Mouse (Mus musculus): ENCODE measurements around the gene Afdn. TPM values are rescaled to one million over a fixed set of nuclear protein-coding genes. Genes with fewer than 3 reads are reported as not detected.
"Not testable (repeated sequence)": the region's sequence is repeated elsewhere in the genome, so short reads cannot be mapped to it uniquely, and the experiment has no call there.

The Afdn gene
- polyA plus RNA-seq, 1 experiment from 2014 or later: 34.3 TPM

GRCm38 (mm10) chr17:13817789-13818188, 57.5 kb downstream of the Afdn start:
- Histone ChIP-seq H3K4me3 (ENCODE audit: low read depth, low read length) (no peak overlapping the region), H3K9me3 (ENCODE audit: control insufficient read depth, low read length) (no peaks in the 10 kb centered on the region), H3K4me1 (replicated peaks; ENCODE audit: control insufficient read depth, insufficient read depth, low read length) (no peaks in the 10 kb centered on the region), H3K9ac (ENCODE audit: low read depth, low read length) (no peak overlapping the region), H3K4me2 (no peak overlapping the region), H3K27ac (ENCODE audit: low read depth, low read length) (no peak overlapping the region), H3K27me3 (replicated peaks; ENCODE audit: control insufficient read depth, insufficient read depth, low read length) (no peaks in the 10 kb centered on the region), H3K36me3 (ENCODE audit: control insufficient read depth, insufficient read depth, low read length) (peaks cover 8% of the 10 kb centered on the region; the same call in 1 of the 2 replicates)
- DNase-seq (ENCODE audit: low spot score): no peak
- WGBS: 48% methylated on average over 2 of the region's 2 CpGs
- ATAC-seq (replicated peaks; ENCODE audit: low FRiP score): no peak

GRCm38 (mm10) chr17:13819342-13819741, 59.0 kb downstream of the Afdn start:
- H3K9me3 ChIP-seq (ENCODE audit: control insufficient read depth, low read length): no peaks in the 10 kb centered on the region
- peaks cover 6% of the 10 kb centered on the region; the same call in 1 of the 2 replicates for H3K36me3 ChIP-seq (ENCODE audit: control insufficient read depth, insufficient read depth, low read length)
- ATAC-seq (replicated peaks; ENCODE audit: low FRiP score) (no peak), DNase-seq (ENCODE audit: low spot score) (no peak)
- no peak overlapping the region for H3K9ac ChIP-seq (ENCODE audit: low read depth, low read length)
- H3K27me3 ChIP-seq (replicated peaks; ENCODE audit: control insufficient read depth, insufficient read depth, low read length): no peaks in the 10 kb centered on the region
- 80% methylated on average over 4 of the region's 4 CpGs for WGBS
- H3K4me1 ChIP-seq (replicated peaks; ENCODE audit: control insufficient read depth, insufficient read depth, low read length): no peaks in the 10 kb centered on the region
- H3K4me2 ChIP-seq: no peak overlapping the region
- H3K27ac ChIP-seq (ENCODE audit: low read depth, low read length): no peak overlapping the region
- H3K4me3 ChIP-seq (ENCODE audit: low read depth, low read length): no peak overlapping the region

- Histone ChIP-seq H3K27me3 (replicated peaks; ENCODE audit: control insufficient read depth, insufficient read depth, low read length) (no peaks in the 10 kb centered on the region), H3K4me1 (replicated peaks; ENCODE audit: control insufficient read depth, insufficient read depth, low read length) (no peaks in the 10 kb centered on the region), H3K9ac (ENCODE audit: low read depth, low read length) (no peak overlapping the region), H3K4me2 (no peak overlapping the region), H3K36me3 (ENCODE audit: control insufficient read depth, insufficient read depth, low read length) (peaks cover 6% of the 10 kb centered on the region; the same call in 1 of the 2 replicates), H3K4me3 (ENCODE audit: low read depth, low read length) (no peak overlapping the region), H3K27ac (ENCODE audit: low read depth, low read length) (no peak overlapping the region), H3K9me3 (ENCODE audit: control insufficient read depth, low read length) (no peaks in the 10 kb centered on the region)
- 93% methylated on average over 2 of the region's 2 CpGs for WGBS
- DNase-seq (ENCODE audit: low spot score) (no peak), ATAC-seq (replicated peaks; ENCODE audit: low FRiP score) (no peak)
Observed at GRCm38 (mm10) chr17:13820676-13821075, 60.3 kb downstream of the Afdn start.

DNA sequence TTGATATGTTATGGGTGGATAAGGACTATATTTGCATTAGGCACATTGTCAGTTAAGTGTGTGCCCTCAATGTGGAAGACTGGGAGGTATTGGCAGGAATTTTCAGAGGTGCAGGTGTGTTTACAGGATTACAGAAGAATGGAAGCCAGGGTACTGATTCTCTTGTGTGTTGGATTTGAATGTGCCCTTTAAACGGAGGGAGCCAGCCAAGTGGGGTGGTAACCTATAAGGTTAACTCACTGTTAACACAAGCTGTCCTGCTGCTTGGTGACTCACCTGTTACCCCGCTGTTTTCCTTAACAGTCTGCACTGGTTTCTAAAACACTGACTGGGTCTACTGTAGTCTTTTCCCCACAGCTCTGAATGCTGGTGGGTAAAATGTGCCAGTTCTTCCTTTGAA, 65.1 kb downstream of the Afdn start:
- Histone ChIP-seq H3K36me3 (ENCODE audit: control insufficient read depth, insufficient read depth, low read length) (peaks cover 4% of the 10 kb centered on the region; the same call in 1 of the 2 replicates), H3K4me1 (replicated peaks; ENCODE audit: control insufficient read depth, insufficient read depth, low read length) (no peaks in the 10 kb centered on the region), H3K9me3 (ENCODE audit: control insufficient read depth, low read length) (no peaks in the 10 kb centered on the region), H3K4me3 (ENCODE audit: low read depth, low read length) (no peak overlapping the region), H3K4me2 (no peak overlapping the region), H3K27me3 (replicated peaks; ENCODE audit: control insufficient read depth, insufficient read depth, low read length) (no peaks in the 10 kb centered on the region), H3K27ac (ENCODE audit: low read depth, low read length) (no peak overlapping the region), H3K9ac (ENCODE audit: low read depth, low read length) (no peak overlapping the region)
- no peak for ATAC-seq (replicated peaks; ENCODE audit: low FRiP score)
- no peak for DNase-seq (ENCODE audit: low spot score)
- 83% methylated on average over 2 of the region's 2 CpGs for WGBS

DNA sequence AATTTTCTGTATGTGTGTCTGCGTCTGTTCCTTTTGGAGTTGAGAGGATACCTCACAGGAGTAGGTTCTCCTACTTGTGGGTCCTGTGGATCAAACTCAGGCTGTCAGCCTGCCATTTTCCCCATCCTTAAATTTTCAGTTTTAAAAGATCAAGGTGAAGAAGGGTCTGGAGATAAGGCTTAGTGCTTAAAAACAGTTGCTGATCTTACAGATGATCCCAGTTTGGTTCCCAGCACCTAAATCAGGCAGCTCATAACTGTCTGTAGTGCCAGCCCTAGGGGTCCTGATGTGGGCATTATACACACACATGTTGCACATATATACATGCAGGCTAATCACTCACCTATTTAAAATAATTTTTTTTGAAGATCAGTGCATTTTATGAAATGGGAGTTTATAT, 69.9 kb downstream of the Afdn start:
- H3K4me2 ChIP-seq: no peak overlapping the region
- H3K36me3 ChIP-seq (ENCODE audit: control insufficient read depth, insufficient read depth, low read length): peaks cover 3% of the 10 kb centered on the region; the same call in 1 of the 2 replicates
- H3K27me3 ChIP-seq (replicated peaks; ENCODE audit: control insufficient read depth, insufficient read depth, low read length): no peaks in the 10 kb centered on the region
- no peak for ATAC-seq (replicated peaks; ENCODE audit: low FRiP score)
- no peak overlapping the region for H3K27ac ChIP-seq (ENCODE audit: low read depth, low read length)
- WGBS: 91% methylated on average over 1 of the region's 1 CpGs
- H3K9ac ChIP-seq (ENCODE audit: low read depth, low read length): no peak overlapping the region
- no peaks in the 10 kb centered on the region for H3K9me3 ChIP-seq (ENCODE audit: control insufficient read depth, low read length)
- no peak for DNase-seq (ENCODE audit: low spot score)
- no peak overlapping the region for H3K4me3 ChIP-seq (ENCODE audit: low read depth, low read length)
- no peaks in the 10 kb centered on the region for H3K4me1 ChIP-seq (replicated peaks; ENCODE audit: control insufficient read depth, insufficient read depth, low read length)

DNA sequence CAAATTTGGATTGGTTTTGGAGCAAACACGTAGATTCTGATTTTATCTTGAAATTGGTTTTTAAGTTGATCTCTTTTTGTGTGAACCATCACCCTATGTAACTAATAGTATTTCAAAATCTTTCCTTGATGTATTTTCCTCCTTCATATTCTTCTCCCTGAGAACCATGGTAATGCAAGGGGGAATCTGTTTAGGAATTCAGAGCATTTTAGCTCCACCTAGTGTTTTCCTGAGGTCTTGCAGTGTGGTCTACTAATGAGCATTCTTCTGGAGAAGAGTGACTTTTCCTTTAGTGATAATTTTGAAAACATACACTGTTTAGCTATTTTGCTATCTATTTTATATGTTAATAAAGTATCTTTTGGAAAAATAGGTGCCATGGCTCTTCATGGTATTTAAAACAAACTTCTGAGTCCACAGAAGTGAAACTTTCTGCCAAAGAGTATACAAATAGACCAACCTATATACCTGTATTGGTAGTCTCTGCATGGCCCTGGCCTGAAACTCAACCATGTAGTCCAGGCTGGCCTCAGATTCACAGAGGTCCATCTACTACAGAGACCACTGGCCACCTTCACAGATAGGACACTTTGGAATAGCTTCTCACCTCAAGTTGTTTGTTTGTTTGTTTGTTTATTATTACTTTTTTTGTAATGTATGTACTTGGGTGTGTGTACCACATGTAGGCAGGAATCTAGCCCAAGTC, 70.5 kb downstream of the Afdn start:
- peaks cover 5% of the 10 kb centered on the region; the same call in 1 of the 2 replicates for H3K36me3 ChIP-seq (ENCODE audit: control insufficient read depth, insufficient read depth, low read length)

GRCm38 (mm10) chr17:13835876-13836275, 75.5 kb downstream of the Afdn start:
- H3K27ac ChIP-seq (ENCODE audit: low read depth, low read length): no peak overlapping the region
- no peak overlapping the region for H3K4me2 ChIP-seq
- H3K4me1 ChIP-seq (replicated peaks; ENCODE audit: control insufficient read depth, insufficient read depth, low read length): no peaks in the 10 kb centered on the region
- ATAC-seq (replicated peaks; ENCODE audit: low FRiP score) (no peak), DNase-seq (ENCODE audit: low spot score) (no peak)
- no peak overlapping the region for H3K4me3 ChIP-seq (ENCODE audit: low read depth, low read length)
- H3K36me3 ChIP-seq (ENCODE audit: control insufficient read depth, insufficient read depth, low read length): peaks cover 5% of the 10 kb centered on the region; the same call in 1 of the 2 replicates
- 83% methylated on average over 4 of the region's 4 CpGs for WGBS
- H3K9me3 ChIP-seq (ENCODE audit: control insufficient read depth, low read length): no peaks in the 10 kb centered on the region
- no peak overlapping the region for H3K9ac ChIP-seq (ENCODE audit: low read depth, low read length)
- H3K27me3 ChIP-seq (replicated peaks; ENCODE audit: control insufficient read depth, insufficient read depth, low read length): no peaks in the 10 kb centered on the region

More for the DNA sequence above, 70.5 kb downstream of the Afdn start:
- H3K27me3 ChIP-seq (replicated peaks; ENCODE audit: control insufficient read depth, insufficient read depth, low read length): no peaks in the 10 kb centered on the region
- 79% methylated on average over 1 of the region's 1 CpGs for WGBS
- no peak overlapping the region for H3K9ac ChIP-seq (ENCODE audit: low read depth, low read length)
- H3K4me1 ChIP-seq (replicated peaks; ENCODE audit: control insufficient read depth, insufficient read depth, low read length): no peaks in the 10 kb centered on the region
- no peak overlapping the region for H3K27ac ChIP-seq (ENCODE audit: low read depth, low read length)
- H3K9me3 ChIP-seq (ENCODE audit: control insufficient read depth, low read length): no peaks in the 10 kb centered on the region
- DNase-seq (ENCODE audit: low spot score) (no peak), ATAC-seq (replicated peaks; ENCODE audit: low FRiP score) (no peak)
- H3K4me3 ChIP-seq (ENCODE audit: low read depth, low read length): no peak overlapping the region
- no peak overlapping the region for H3K4me2 ChIP-seq

GRCm38 (mm10) chr17:13850175-13850574, 89.8 kb downstream of the Afdn start:
- peaks cover 3% of the 10 kb centered on the region; the same call in 1 of the 2 replicates for H3K36me3 ChIP-seq (ENCODE audit: control insufficient read depth, insufficient read depth, low read length)
- 88% methylated on average over 2 of the region's 2 CpGs for WGBS

DNA sequence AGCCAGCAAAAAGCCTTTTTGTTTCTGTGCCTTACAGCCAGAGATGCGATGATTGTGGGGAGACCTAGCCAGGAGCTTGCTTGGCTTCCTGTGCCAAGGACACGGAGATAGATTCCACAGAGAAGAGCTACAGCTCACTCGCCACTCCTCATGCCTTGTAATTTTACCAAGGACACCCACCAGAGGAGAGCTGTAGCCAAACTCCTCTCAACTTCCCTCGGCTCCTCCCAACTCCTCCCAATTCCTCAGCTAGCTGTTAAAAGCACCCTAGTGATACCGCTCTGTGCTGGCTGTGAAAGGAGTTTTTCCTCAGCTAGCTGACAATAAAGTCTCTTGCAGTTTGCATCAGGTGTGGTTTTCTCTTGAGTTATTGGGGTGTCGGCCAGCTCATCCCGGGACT, 93.5 kb downstream of the Afdn start:
- ATAC-seq (replicated peaks; ENCODE audit: low FRiP score); H3K9me3 ChIP-seq (ENCODE audit: control insufficient read depth, low read length); H3K9ac ChIP-seq (ENCODE audit: low read depth, low read length); DNase-seq (ENCODE audit: low spot score); H3K4me1 ChIP-seq (replicated peaks; ENCODE audit: control insufficient read depth, insufficient read depth, low read length); H3K27me3 ChIP-seq (replicated peaks; ENCODE audit: control insufficient read depth, insufficient read depth, low read length); H3K4me3 ChIP-seq (ENCODE audit: low read depth, low read length); H3K27ac ChIP-seq (ENCODE audit: low read depth, low read length); H3K4me2 ChIP-seq; H3K36me3 ChIP-seq (ENCODE audit: control insufficient read depth, insufficient read depth, low read length): not testable (repeated sequence)
- 83% methylated on average over 7 of the region's 7 CpGs for WGBS

More at GRCm38 (mm10) chr17:13850175-13850574, 89.8 kb downstream of the Afdn start:
- no peaks in the 10 kb centered on the region for H3K9me3 ChIP-seq (ENCODE audit: control insufficient read depth, low read length)
- H3K9ac ChIP-seq (ENCODE audit: low read depth, low read length): no peak overlapping the region
- no peaks in the 10 kb centered on the region for H3K27me3 ChIP-seq (replicated peaks; ENCODE audit: control insufficient read depth, insufficient read depth, low read length)
- no peak for DNase-seq (ENCODE audit: low spot score)
- no peaks in the 10 kb centered on the region for H3K4me1 ChIP-seq (replicated peaks; ENCODE audit: control insufficient read depth, insufficient read depth, low read length)
- H3K4me2 ChIP-seq: no peak overlapping the region
- ATAC-seq (replicated peaks; ENCODE audit: low FRiP score): no peak
- no peak overlapping the region for H3K27ac ChIP-seq (ENCODE audit: low read depth, low read length)
- no peak overlapping the region for H3K4me3 ChIP-seq (ENCODE audit: low read depth, low read length)

Measured in liver, embryonic 11.5 days (tissue).